Mouse (Mus musculus) brown adipose tissue, adult 24 weeks (tissue): ENCODE measurements around the gene Klk10. TPM values are rescaled to one million over a fixed set of nuclear protein-coding genes. Genes with fewer than 3 reads are reported as not detected.

Source experiments
- H3K27ac ChIP-seq: fragments of 200-500 bp; replicated peaks from 2 replicates; pipeline ENCODE4 v1.5.1; 2012; ENCODE audit warnings: low read depth, mild to moderate bottlenecking, low read length
- H3K4me1 ChIP-seq: fragments of 200-500 bp; 2 replicates; pipeline ENCODE4 v1.6.1; 2012; ENCODE audit warnings: low read length, mixed read lengths; ENCODE audit not compliant: control insufficient read depth, insufficient read depth, insufficient read length
- H3K4me3 ChIP-seq: fragments of 200-500 bp; 2 replicates; pipeline ENCODE4 v1.5.1; 2012; ENCODE audit warnings: low read depth, mild to moderate bottlenecking, low read length, moderate library complexity; ENCODE audit not compliant: insufficient read depth
- polyA plus RNA-seq: library from polyadenylated mRNA; stranded (reverse); fragments of >200 nt; gene quantifications from 2 replicates; pipeline ENCODE4 v1.2.4, GENCODE M21; 2012; ENCODE audit not compliant: missing spikeins, insufficient read depth, insufficient read length

Klk10 gene
- not detected in 2 replicates for polyA plus RNA-seq

DNA sequence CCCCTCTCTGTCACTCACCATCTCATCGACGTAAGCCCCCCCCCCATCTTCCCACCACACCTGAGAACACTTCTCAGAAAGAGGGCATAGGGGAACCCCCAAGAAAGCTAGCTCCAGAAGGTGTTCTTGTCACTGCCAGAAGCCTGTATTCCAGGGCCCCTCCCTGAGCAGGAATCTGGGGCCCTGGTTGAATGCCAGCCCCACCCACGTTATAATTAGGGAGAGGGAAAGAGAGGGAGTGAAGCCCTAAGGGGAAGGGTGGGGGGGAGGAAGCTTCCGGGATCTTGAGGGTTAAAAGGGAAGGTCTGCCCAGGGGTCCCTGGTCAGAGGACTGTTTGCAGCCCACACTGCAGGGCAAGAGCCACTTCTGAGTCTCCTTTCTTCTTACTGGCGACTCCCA, at the start of gene Klk10:
Gene Klk10, plus strand, starts transcription at position 290 of the 400 bp plus-strand sequence.
- H3K4me3 ChIP-seq, result no peak within 1 kb of the TSS
- 0 out of 2 replicates have a peak, but pooled peaks cover 6% of the 10 kb centered on the region for H3K4me1 ChIP-seq
- no peak within 1 kb of the TSS for H3K27ac ChIP-seq

DNA sequence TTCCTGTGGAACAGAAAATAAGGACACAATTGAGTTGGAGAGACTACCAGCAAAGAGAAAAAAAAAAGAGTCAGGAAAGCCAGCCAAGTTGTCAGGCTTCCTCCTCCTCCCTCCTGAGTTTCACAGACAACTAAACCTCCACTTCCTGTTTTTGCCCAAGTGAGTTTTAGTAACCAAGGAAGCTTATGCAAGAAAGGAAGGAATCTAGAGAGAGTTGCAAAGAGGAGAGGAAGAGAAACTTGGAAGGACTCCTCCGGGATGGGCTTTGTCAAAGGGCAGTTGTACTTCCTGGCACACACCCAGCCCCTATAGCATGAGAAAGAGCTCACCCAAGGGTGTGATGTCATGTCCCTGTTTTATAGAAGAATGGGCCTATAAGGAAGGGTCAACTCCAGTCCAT, 33.0 kb upstream of the Klk10 start:
- H3K4me3 ChIP-seq, result no peak overlapping the region
- H3K4me1 ChIP-seq, result peaks cover 3% of the 10 kb centered on the region; the same call in 1 of the 2 replicates
- H3K27ac ChIP-seq, result peak overlapping the region; percentile 62

DNA sequence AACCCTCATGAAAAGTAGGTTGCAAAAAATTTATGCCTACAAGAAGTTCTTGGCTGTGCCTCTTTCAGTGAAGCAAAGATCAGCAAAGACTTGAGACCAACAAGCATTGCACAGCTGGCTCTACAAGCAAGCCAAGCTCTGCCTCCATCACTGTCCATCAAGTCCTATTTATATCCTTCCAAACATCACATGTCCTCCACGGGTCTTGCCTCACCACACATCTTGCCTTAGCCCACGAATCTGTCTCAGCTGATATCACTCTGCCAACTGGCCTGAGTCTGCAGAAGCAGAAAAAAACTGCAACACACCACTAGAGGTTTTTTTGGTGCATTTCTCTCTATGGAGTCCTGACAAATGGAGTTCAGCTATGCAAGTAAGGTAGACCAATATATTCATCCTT, 28.0 kb upstream of the Klk10 start:
- Histone ChIP-seq H3K27ac (no peak overlapping the region), H3K4me3 (no peak overlapping the region), H3K4me1 (peaks cover 3% of the 10 kb centered on the region; the same call in 1 of the 2 replicates)

DNA sequence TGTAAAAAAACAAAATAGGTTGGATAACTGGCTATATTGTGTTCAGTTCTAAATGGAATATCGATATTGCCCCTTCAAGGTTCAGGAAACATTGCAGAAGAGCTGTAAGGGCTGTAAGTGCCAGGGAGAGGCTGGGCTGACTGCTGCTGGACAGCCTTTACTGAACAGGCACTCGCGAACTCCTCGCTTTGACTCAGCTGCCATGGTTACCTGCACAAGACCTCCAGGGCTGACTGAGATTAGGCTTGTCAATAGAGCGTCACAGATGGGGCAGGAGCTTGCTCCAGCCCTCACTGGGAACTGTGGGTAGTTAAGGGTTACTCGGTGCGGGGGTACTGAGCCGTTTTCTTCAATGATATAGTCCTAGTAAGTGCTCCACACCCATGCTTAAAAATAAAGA, 14.4 kb upstream of the Klk10 start:
- Histone ChIP-seq H3K4me3 (no peak overlapping the region), H3K27ac (no peak overlapping the region), H3K4me1 (no peaks in the 10 kb centered on the region)

DNA sequence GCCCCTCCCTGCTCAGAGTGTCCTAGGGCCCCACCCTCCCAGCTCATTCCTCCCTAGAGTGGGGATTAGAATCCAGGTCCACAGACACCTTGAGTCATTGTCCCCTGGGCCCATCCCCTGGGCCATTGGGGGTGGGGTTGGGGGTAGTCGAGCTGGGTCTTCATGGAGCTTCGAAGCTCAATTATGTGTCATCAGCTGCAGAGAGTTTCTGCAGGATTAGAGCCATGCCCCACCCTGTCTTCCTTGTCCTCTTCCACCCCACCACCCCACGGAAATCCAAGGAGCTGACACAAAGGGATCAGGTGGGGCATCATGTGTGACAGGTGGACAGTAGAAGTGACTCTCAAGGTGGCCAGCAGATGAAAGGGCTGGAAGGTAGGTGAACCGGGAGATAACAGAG, 12.2 kb upstream of the Klk10 start, which contains the start of gene Klk12:
Gene Klk12, plus strand, starts transcription at position 301 of the 400 bp plus-strand sequence.
- no peak within 1 kb of the TSS for H3K27ac ChIP-seq
- H3K4me1 ChIP-seq, result no peaks in the 10 kb centered on the region
- H3K4me3 ChIP-seq, result no peak within 1 kb of the TSS

DNA sequence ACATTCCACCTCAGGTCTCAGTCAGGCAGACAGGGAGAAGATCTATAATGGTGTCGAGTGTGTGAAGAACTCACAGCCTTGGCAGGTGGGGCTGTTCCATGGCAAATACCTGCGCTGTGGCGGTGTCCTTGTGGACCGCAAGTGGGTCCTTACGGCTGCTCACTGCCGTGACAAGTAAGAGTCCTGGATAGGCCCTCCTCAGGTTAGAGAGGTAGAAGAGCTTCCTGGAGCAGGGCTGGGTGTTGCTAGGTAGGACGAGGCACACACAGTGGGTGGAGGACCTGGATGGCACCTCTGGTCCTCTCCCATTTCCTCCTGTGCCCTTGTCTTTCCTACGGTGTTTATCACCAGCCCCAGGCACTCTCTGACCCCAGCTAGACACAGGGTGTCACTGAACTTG, 11.2 kb upstream of the Klk10 start:
- H3K27ac ChIP-seq, result no peak overlapping the region
- H3K4me3 ChIP-seq, result no peak overlapping the region
- no peaks in the 10 kb centered on the region for H3K4me1 ChIP-seq

DNA sequence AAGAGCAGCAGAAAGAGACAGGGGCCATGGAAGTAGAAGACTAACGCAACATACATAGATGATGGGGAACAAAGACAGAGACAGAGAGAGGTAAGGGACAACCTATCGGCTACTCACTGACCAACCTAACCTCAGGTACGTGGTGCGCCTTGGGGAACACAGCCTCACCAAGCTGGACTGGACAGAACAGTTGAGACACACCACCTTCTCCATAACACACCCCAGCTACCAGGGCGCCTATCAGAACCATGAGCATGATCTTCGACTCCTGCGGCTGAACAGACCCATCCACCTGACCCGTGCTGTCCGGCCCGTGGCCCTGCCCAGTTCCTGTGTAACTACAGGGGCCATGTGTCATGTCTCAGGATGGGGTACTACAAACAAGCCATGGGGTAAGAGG, 10.1 kb upstream of the Klk10 start:
- Histone ChIP-seq H3K4me1 (no peaks in the 10 kb centered on the region), H3K27ac (no peak overlapping the region)

DNA sequence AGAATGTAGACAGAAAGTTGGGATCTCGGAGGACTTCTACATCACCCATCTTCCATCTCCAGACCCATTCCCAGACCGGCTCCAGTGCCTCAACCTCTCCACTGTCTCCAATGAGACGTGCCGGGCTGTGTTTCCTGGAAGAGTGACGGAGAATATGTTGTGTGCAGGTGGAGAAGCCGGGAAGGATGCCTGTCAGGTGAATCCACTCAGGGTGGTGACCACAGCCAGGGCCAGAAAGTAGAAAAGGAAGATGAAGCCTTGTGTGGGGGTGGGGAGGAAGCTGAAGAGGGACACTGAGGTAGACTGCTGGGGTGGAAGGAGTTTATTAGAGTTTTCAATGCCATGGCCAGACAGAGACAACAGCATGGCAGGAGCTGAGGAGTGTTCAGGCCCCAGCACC, 8.9 kb upstream of the Klk10 start:
- Histone ChIP-seq H3K27ac (no peak overlapping the region), H3K4me3 (no peak overlapping the region), H3K4me1 (no peaks in the 10 kb centered on the region)

More for the DNA sequence above, 10.1 kb upstream of the Klk10 start:
- H3K4me3 ChIP-seq, result no peak overlapping the region

DNA sequence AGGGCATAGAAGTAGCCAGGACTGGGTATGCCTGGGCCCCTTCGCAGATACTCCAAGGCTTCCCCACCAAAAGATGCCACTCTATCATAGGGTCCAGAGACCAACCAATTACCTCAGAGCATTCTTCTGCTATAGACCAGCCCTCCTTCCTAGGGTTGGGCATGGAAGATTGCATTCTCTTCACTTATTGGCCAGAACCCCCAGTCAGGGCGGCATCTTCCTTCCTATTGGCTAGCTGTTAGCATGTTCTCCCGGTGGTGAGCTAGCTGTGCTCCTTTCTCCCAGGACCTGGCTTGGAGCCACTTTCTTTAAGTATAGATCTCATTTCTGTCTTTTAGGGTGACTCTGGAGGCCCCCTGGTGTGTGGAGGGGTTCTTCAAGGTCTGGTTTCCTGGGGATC, 7.9 kb upstream of the Klk10 start:
- no peak overlapping the region for H3K27ac ChIP-seq
- H3K4me1 ChIP-seq, result no peaks in the 10 kb centered on the region
- no peak overlapping the region for H3K4me3 ChIP-seq

DNA sequence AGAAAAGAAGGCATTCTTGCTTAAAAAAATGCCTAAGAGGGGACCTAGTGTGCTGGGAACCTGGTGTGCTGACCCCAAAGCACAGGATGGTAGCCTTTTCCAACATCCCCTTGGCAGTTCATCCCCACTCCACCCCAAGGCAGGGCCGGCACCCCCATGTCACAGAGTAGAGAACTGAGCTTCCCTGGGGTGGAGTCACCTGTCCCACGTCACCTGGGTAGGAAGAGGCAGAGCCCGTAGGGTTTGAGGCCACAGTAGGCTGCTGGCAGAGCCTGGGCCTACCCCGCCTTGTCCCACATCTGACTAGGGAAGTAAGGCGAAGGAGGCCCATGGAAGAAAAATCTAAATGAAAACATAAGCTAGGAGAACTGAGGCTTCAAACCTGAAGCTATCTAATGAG, 6.5 kb upstream of the Klk10 start, which contains the start of gene Klk11:
Gene Klk11, plus strand, starts transcription at position 241 of the 400 bp plus-strand sequence.
- no peak within 1 kb of the TSS for H3K27ac ChIP-seq
- H3K4me1 ChIP-seq, result no peaks in the 10 kb centered on the region
- no peak within 1 kb of the TSS for H3K4me3 ChIP-seq

DNA sequence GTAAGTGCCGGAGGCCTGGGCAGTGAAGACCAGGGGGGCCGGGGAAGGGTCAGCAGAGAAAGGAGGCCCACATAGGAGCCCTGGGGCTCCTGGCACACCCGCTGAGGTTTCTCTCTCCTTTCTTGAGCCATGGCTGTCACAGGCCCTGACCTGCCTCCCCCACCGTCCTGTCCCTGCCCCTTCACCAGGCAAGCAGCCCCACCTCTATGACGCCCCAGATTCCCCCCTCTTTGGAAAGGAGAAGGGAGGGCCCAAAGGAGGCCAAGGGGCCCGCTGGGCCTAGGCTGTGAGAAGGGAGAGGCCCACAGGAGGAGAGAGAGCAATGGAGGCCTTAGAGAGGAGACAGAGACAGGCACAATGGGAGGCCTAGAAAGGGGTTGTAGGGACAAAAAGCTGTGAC, 6.0 kb upstream of the Klk10 start:
- Histone ChIP-seq H3K27ac (no peak overlapping the region), H3K4me1 (no peaks in the 10 kb centered on the region), H3K4me3 (no peak overlapping the region)

DNA sequence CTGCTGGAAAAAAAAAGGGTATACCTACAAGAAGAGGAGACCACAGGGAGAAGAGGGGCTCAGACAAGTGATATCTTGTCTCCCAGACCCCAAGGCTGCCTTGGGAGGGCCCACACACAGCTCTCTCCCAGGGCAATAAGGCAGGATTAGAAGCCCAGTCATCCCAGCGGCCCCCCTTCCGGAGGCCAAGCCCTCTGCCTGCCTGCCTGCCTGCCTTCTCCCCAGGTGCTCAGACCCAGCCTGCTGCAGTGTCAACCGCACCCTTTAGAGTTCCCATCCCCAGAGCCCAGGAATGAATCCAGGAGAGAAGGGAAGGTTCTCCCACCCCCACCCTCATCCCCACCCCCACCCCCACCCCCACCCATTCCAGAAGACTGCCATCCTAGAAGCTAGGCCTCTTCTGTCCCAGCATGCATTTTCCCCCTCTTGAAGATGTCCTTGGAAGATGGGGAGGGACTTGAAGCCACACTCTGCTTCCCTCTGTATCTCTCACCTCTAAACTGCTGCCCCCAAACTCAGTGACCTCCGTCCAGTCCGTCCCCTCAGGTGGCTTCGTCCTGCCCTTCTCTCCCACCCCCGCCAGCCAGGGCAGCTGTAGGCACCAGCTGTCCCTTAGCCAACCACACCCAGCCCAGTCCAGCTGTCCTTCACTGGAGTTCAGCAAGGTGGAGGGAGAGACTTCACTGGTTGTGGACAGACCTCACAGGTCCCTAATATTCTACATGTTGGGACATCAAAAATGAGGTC, 5.4 kb upstream of the Klk10 start:
- H3K4me3 ChIP-seq, result no peak overlapping the region
- H3K27ac ChIP-seq, result no peak overlapping the region
- H3K4me1 ChIP-seq, result 0 out of 2 replicates have a peak, but pooled peaks cover 4% of the 10 kb centered on the region

DNA sequence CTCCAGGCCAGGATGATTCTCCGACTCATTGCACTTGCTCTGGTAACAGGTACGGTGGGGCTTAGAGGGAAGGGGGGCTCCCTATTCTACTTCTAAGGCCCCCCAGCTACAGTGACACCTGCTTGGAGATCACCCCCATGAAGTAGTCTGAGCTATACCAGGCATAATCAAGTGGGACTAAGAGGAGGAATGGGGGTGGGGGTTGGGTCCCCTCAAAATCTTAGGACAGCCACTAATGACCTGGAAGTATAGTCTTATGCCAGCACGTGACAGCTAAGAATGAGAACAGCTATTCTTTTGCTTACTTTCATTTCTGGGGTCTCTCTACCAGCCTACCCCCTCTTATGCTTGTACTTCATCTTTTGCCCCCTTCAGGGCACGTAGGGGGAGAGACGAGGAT, 4.3 kb upstream of the Klk10 start:
- H3K4me1 ChIP-seq, result 0 out of 2 replicates have a peak, but pooled peaks cover 6% of the 10 kb centered on the region
- no peak overlapping the region for H3K27ac ChIP-seq
- no peak overlapping the region for H3K4me3 ChIP-seq

DNA sequence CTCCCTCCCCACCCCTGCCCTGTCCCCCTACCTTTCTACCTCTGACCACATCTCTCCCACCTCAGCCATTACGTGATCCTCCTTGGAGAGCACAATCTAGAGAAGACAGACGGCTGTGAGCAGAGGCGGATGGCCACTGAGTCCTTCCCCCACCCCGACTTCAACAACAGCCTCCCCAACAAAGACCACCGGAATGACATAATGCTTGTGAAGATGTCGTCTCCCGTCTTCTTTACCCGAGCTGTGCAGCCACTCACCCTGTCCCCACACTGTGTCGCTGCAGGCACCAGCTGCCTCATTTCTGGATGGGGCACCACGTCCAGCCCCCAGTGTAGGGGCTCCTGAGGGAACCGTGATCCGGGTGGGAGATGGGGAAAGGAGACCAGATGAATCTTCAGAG, 3.4 kb upstream of the Klk10 start:
- H3K27ac ChIP-seq, result no peak overlapping the region
- no peak overlapping the region for H3K4me3 ChIP-seq

DNA sequence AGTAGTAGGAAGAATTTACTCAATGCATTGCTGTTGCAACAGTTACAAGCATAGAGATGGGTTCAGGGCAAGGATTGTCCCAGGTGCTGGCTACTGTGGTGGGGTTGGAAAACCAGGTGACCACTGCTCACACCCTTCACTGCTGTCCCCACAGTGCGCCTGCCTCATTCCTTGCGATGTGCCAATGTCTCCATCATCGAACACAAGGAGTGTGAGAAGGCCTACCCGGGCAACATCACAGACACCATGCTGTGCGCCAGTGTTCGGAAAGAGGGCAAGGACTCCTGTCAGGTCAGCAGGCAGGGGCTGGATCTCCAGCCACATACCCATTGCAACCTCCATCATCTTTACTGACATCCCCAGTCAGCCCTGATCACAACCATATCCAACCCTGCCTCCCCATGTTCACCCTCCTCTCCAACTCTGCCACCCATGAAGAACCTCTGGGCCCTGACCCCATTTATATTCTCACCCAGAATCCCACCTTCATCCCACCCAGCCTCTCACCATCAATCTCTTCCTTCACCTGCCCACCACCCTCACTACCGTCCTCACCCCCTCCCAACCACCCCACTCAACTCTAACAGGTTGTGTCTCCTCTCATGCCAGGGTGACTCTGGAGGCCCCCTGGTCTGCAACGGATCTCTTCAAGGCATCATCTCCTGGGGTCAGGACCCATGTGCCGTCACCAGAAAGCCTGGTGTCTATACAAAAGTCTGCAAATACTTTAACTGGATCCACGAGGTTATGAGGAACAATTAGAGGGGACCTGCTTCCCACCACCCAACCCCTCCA, 2.5 kb upstream of the Klk10 start:
- Histone ChIP-seq H3K4me1 (0 out of 2 replicates have a peak, but pooled peaks cover 6% of the 10 kb centered on the region), H3K4me3 (no peak overlapping the region), H3K27ac (no peak overlapping the region)

More for the DNA sequence above, 3.4 kb upstream of the Klk10 start:
- H3K4me1 ChIP-seq, result 0 out of 2 replicates have a peak, but pooled peaks cover 6% of the 10 kb centered on the region
